Mouse (Mus musculus): ENCODE measurements around the gene Ret. TPM values are rescaled to one million over a fixed set of nuclear protein-coding genes. Genes with fewer than 3 reads are reported as not detected.

The Ret gene
- polyA plus RNA-seq, 1 experiment from 2014 or later, result 0.80 TPM

DNA sequence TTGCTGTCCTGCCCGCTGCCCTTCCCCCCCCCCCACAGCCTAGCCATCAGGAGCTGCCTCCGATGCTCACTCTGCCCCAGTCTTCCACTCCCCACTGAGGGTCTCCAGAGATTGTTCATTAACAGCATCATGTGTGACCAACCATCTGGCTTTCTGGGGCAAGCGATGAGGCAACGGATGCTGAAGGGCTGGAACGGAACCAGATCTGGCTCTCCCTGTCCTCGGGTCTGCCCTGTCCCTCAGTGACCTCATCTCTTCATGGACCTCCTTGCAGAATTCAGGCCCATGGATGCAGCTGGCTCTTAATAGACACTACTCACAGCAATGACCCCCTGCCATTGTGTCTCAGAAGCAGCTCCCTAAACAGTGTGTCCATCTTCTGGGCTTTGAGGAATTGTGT lies 8.9 kb upstream of the Ret start:
- Histone ChIP-seq H3K36me3 (ENCODE audit: control insufficient read depth, insufficient read depth, low read length) (no peaks in the 10 kb centered on the region), H3K27me3 (ENCODE audit: control insufficient read depth, insufficient read depth, low read length) (no peaks in the 10 kb centered on the region; the same call in 1 of the 2 replicates), H3K9me3 (ENCODE audit: control insufficient read depth, low read length) (no peaks in the 10 kb centered on the region), H3K4me2 (ENCODE audit: low read length) (no peak overlapping the region), H3K4me3 (ENCODE audit: control insufficient read depth in 1 of 2, insufficient read depth in 1 of 2, low read depth in 1 of 2, low read length in 2 of 2) (no peak overlapping the region), H3K9ac (ENCODE audit: low read length) (no peak overlapping the region), H3K27ac (replicated peaks in 1 of 2; ENCODE audit: control insufficient read depth in 1 of 2, insufficient read depth in 1 of 2, low read depth in 2 of 2, low read length in 2 of 2) (no peak overlapping the region), H3K4me1 (ENCODE audit: control insufficient read depth in 2 of 2, insufficient read depth in 2 of 2, low read length in 2 of 2) (no peaks in the 10 kb centered on the region)
- 73% methylated on average over 6 of the region's 6 CpGs for WGBS
- no peak for ATAC-seq (ENCODE audit: insufficient number of reproducible peaks, insufficient read depth, low FRiP score, low read depth)

DNA sequence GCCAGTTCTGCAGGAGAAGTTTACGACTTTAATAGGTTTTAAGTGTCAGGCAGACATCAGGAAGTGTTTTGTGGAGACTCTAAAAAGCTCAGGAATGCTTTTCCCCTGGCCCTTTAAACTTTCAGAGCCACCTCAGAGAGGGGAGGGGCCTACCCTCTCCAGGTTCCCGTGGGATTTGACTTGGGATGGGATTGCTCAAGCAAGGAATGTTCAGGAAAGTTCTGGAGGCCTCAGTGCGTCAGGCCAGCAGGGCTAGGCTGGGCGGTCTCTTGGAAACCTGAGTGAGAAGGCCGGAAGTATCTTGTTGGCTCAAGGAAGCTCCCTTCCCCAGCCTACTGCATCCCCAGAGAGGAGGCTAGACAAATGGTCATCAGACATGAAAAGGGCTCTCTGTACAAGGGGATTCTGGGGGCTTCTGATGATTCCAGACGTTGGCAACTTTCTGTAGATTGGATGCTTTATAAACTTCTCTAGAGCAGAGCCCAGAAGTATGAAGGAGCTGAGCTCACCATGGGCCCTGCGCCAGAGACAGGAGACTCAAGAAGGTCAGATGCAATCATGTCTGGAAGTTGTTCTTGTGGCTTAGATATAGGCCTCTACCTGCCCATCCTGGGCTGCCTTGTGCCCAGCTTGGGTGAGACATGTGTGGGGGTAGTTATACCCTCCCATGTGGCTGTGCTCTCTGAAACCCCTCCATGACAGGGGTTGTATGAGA lies 7.8 kb upstream of the Ret start:
- no peaks in the 10 kb centered on the region for H3K36me3 ChIP-seq (ENCODE audit: control insufficient read depth, insufficient read depth, low read length)
- no peaks in the 10 kb centered on the region for H3K4me1 ChIP-seq (ENCODE audit: control insufficient read depth in 2 of 2, insufficient read depth in 2 of 2, low read length in 2 of 2)
- WGBS, result 43% methylated on average over 7 of the region's 7 CpGs
- H3K9me3 ChIP-seq (ENCODE audit: control insufficient read depth, low read length), result no peaks in the 10 kb centered on the region
- ATAC-seq (ENCODE audit: insufficient number of reproducible peaks, insufficient read depth, low FRiP score, low read depth), result no peak
- peaks cover 9% of the 10 kb centered on the region for H3K27me3 ChIP-seq (ENCODE audit: control insufficient read depth, insufficient read depth, low read length)
- H3K27ac ChIP-seq (replicated peaks in 1 of 2; ENCODE audit: control insufficient read depth in 1 of 2, insufficient read depth in 1 of 2, low read depth in 2 of 2, low read length in 2 of 2), result no peak overlapping the region
- H3K4me2 ChIP-seq (ENCODE audit: low read length), result no peak overlapping the region
- H3K9ac ChIP-seq (ENCODE audit: low read length), result no peak overlapping the region
- H3K4me3 ChIP-seq (ENCODE audit: control insufficient read depth in 1 of 2, insufficient read depth in 1 of 2, low read depth in 1 of 2, low read length in 2 of 2), result no peak overlapping the region

DNA sequence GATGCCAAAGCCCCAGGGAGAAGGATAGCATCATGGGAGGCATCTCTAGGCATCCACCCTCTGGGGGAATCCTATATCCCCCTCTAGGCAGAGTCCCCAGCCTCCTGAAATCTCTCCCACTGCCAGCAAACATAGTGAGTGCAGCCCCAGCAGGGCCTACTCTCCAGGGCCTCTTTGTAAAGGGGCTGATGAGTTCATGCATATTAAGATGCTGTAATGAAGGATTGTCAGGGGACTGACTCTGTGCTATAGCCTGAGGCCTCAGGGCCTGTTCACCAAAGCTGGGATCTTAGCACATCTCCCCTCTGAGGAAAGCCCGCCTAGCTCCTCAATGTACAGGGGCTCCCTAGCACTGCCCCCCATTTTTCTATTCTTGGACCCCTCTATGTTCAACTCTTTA lies 6.6 kb upstream of the Ret start:
- Histone ChIP-seq H3K4me2 (ENCODE audit: low read length) (no peak overlapping the region), H3K9ac (ENCODE audit: low read length) (no peak overlapping the region), H3K4me3 (ENCODE audit: control insufficient read depth in 1 of 2, insufficient read depth in 1 of 2, low read depth in 1 of 2, low read length in 2 of 2) (no peak overlapping the region), H3K27me3 (ENCODE audit: control insufficient read depth, insufficient read depth, low read length) (peaks cover 21% of the 10 kb centered on the region), H3K9me3 (ENCODE audit: control insufficient read depth, low read length) (no peaks in the 10 kb centered on the region), H3K4me1 (ENCODE audit: control insufficient read depth in 2 of 2, insufficient read depth in 2 of 2, low read length in 2 of 2) (no peaks in the 10 kb centered on the region), H3K27ac (replicated peaks in 1 of 2; ENCODE audit: control insufficient read depth in 1 of 2, insufficient read depth in 1 of 2, low read depth in 2 of 2, low read length in 2 of 2) (no peak overlapping the region), H3K36me3 (ENCODE audit: control insufficient read depth, insufficient read depth, low read length) (no peaks in the 10 kb centered on the region)
- no peak for ATAC-seq (ENCODE audit: insufficient number of reproducible peaks, insufficient read depth, low FRiP score, low read depth)
- 90% methylated on average over 1 of the region's 1 CpGs for WGBS

DNA sequence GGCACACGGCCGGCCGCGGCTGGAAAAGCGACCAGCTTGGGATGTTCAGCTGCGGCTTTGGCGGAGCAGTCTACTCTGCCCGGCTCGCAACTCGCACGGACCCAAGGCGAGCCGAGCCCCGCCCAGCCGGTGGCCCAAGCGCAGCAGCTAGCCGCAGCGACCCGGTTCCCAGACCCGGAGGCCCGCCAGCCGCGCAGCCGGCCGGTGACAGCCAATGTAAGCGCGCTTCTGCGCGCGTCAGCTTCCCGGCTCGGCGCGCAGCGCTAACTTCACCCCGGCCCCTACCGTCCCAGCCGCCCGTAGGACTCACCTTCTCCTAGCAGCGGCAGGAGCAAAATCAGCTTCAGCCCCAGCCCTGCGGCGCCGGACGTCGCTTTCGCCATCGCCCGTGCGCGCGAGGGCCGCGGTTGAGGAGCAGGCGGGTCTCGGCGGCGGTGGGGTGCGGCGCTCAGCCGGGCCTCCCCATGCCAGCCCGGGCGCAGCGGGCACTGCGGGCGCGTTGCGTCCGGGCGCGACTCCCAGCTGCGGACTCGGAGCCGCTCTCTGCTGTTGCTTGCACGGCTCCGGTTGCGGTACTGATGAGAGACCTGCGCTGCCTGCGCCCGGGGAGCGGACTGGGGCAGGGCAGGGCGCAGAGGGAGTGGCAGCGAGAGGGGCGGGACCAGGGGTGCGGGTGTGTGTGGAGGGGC lies 623 bp downstream of the Ret start:
- Histone ChIP-seq H3K27me3 (ENCODE audit: control insufficient read depth, insufficient read depth, low read length) (peaks cover 86% of the 10 kb centered on the region), H3K4me2 (ENCODE audit: low read length) (peak overlapping the region; percentile 98), H3K36me3 (ENCODE audit: control insufficient read depth, insufficient read depth, low read length) (no peaks in the 10 kb centered on the region), H3K9ac (ENCODE audit: low read length) (peak overlapping the region; percentile 44), H3K4me3 (ENCODE audit: control insufficient read depth in 1 of 2, insufficient read depth in 1 of 2, low read depth in 1 of 2, low read length in 2 of 2) (peak overlapping the region; percentile 46 to 59), H3K27ac (replicated peaks in 1 of 2; ENCODE audit: control insufficient read depth in 1 of 2, insufficient read depth in 1 of 2, low read depth in 2 of 2, low read length in 2 of 2) (no peak overlapping the region), H3K9me3 (ENCODE audit: control insufficient read depth, low read length) (no peaks in the 10 kb centered on the region), H3K4me1 (ENCODE audit: control insufficient read depth in 2 of 2, insufficient read depth in 2 of 2, low read length in 2 of 2) (peaks cover 2 to 4% of the 10 kb centered on the region in 2 experiments; a peak in 2 of 4 replicates)
- under 1% methylated on average over 84 of the region's 84 CpGs for WGBS
- no peak for ATAC-seq (ENCODE audit: insufficient number of reproducible peaks, insufficient read depth, low FRiP score, low read depth)

DNA sequence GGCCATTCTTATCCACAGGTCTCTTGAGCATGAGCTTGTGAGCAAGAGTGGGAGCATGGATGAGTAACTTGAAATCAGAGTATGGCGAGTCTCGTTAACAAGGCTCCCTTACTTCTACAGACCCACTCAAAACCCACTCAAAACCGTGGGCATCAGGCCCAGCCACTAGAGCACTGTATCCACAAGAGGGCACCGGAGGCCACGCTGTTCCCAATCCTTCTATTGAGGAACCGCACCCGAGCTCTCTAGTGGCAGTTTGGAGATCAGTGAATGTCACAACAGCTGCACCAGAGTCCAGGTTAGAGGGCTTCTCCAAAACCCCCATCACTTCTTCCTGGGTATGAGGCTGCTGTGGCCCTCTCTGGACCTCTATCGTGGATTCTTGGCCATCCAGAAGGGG lies 2.4 kb downstream of the Ret start:
- no peak overlapping the region for H3K4me2 ChIP-seq (ENCODE audit: low read length)
- H3K4me1 ChIP-seq (ENCODE audit: control insufficient read depth in 2 of 2, insufficient read depth in 2 of 2, low read length in 2 of 2), result peaks cover 2 to 4% of the 10 kb centered on the region in 2 experiments; a peak in 2 of 4 replicates
- 27% methylated on average over 8 of the region's 8 CpGs for WGBS
- no peaks in the 10 kb centered on the region for H3K9me3 ChIP-seq (ENCODE audit: control insufficient read depth, low read length)
- no peak for ATAC-seq (ENCODE audit: insufficient number of reproducible peaks, insufficient read depth, low FRiP score, low read depth)
- peaks cover 77% of the 10 kb centered on the region for H3K27me3 ChIP-seq (ENCODE audit: control insufficient read depth, insufficient read depth, low read length)
- no peak overlapping the region for H3K9ac ChIP-seq (ENCODE audit: low read length)
- H3K36me3 ChIP-seq (ENCODE audit: control insufficient read depth, insufficient read depth, low read length), result no peaks in the 10 kb centered on the region
- H3K27ac ChIP-seq (replicated peaks in 1 of 2; ENCODE audit: control insufficient read depth in 1 of 2, insufficient read depth in 1 of 2, low read depth in 2 of 2, low read length in 2 of 2), result no peak overlapping the region
- H3K4me3 ChIP-seq (ENCODE audit: control insufficient read depth in 1 of 2, insufficient read depth in 1 of 2, low read depth in 1 of 2, low read length in 2 of 2), result no peak overlapping the region

DNA sequence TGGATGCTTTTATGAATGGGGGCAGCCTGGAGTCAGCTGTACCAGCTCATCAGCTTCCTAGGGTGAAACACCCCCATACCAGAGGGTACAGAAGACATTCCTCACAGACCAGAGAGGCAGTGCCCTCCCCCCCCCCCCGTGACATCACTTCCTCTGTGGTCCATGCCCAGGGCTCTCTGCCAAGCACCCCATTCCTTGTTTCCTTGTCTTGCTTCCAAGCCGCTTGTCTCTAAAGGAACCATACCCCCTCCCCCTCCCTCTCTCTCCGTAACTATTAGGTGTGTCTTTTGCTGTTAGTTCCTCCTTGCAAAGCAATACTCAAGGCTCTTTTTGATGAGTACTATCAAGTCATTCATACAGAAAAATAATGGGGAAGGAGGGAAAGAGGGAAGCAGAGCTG lies 4.6 kb downstream of the Ret start:
- Histone ChIP-seq H3K4me3 (ENCODE audit: control insufficient read depth in 1 of 2, insufficient read depth in 1 of 2, low read depth in 1 of 2, low read length in 2 of 2) (no peak overlapping the region), H3K9ac (ENCODE audit: low read length) (no peak overlapping the region), H3K27me3 (ENCODE audit: control insufficient read depth, insufficient read depth, low read length) (peaks cover 58% of the 10 kb centered on the region), H3K36me3 (ENCODE audit: control insufficient read depth, insufficient read depth, low read length) (no peaks in the 10 kb centered on the region), H3K4me1 (ENCODE audit: control insufficient read depth in 2 of 2, insufficient read depth in 2 of 2, low read length in 2 of 2) (peaks cover 6 to 7% of the 10 kb centered on the region in 2 experiments; a peak in 3 of 4 replicates), H3K27ac (replicated peaks in 1 of 2; ENCODE audit: control insufficient read depth in 1 of 2, insufficient read depth in 1 of 2, low read depth in 2 of 2, low read length in 2 of 2) (no peak overlapping the region), H3K9me3 (ENCODE audit: control insufficient read depth, low read length) (no peaks in the 10 kb centered on the region), H3K4me2 (ENCODE audit: low read length) (no peak overlapping the region)
- 57% methylated on average over 3 of the region's 3 CpGs for WGBS
- ATAC-seq (ENCODE audit: insufficient number of reproducible peaks, insufficient read depth, low FRiP score, low read depth), result no peak

DNA sequence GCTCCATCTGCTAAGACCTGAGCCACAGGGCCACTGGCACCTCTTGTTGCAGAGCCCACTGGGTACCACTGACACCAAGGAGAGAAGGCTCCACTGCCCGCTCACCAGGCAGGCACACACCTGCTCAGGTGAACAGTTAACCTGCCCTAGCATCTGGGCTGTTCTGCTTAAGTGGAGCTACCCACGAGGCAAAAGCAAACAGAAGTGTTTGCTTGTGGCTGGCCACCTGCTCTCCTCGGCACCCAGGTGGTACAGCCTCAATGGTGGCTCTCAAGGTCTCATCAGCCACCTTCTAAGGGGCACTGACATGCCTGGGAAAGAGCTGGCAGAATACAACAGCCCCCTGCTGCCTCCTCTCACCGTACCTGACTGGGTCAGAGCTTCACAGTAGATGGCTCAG lies 5.3 kb downstream of the Ret start:
- peaks cover 2 to 5% of the 10 kb centered on the region in 2 experiments; a peak in 2 of 4 replicates for H3K4me1 ChIP-seq (ENCODE audit: control insufficient read depth in 2 of 2, insufficient read depth in 2 of 2, low read length in 2 of 2)

More for the DNA sequence above, 5.3 kb downstream of the Ret start:
- Histone ChIP-seq H3K4me3 (ENCODE audit: control insufficient read depth in 1 of 2, insufficient read depth in 1 of 2, low read depth in 1 of 2, low read length in 2 of 2) (no peak overlapping the region), H3K9me3 (ENCODE audit: control insufficient read depth, low read length) (no peaks in the 10 kb centered on the region), H3K27me3 (ENCODE audit: control insufficient read depth, insufficient read depth, low read length) (peaks cover 57% of the 10 kb centered on the region), H3K36me3 (ENCODE audit: control insufficient read depth, insufficient read depth, low read length) (no peaks in the 10 kb centered on the region), H3K9ac (ENCODE audit: low read length) (no peak overlapping the region), H3K4me2 (ENCODE audit: low read length) (no peak overlapping the region), H3K27ac (replicated peaks in 1 of 2; ENCODE audit: control insufficient read depth in 1 of 2, insufficient read depth in 1 of 2, low read depth in 2 of 2, low read length in 2 of 2) (no peak overlapping the region)
- no peak for ATAC-seq (ENCODE audit: insufficient number of reproducible peaks, insufficient read depth, low FRiP score, low read depth)
- WGBS, result 52% methylated on average over 4 of the region's 4 CpGs

Data from heart, embryonic 14.5 days (tissue).